Comparison of ENCODE assay signal across 15 mouse cellular contexts in genomic region chr13:36296574-36296973, GRCm38 (mm10).
A peak's percentile ranks its signal among the peaks of the same experiment; 100 is the strongest.
DNase-seq lines count a peak whose midpoint lies in the region; ATAC-seq lines count a peak whose summit lies in the region.
"Had no signal": no experiment of that assay in that cellular context is flagged by ENCODE, and none has a peak within 500 bp of the region (broad histone marks: within the 10 kb centered on the region; RNA-seq: fewer than 3 reads in every experiment).

No protein-coding gene starts in this region.

- ATAC-seq in heart, embryonic 11.5 days (replicated peaks; ENCODE audit: insufficient number of reproducible peaks, low FRiP score, low TSS enrichment) = no peak
- no peak for ATAC-seq in kidney, embryonic 16.5 days (ENCODE audit: low FRiP score, low TSS enrichment)

- H3K27ac ChIP-seq in heart, embryonic 11.5 days (ENCODE audit: low read depth, low read length) = peak overlapping the region; percentile 54; the same call in 1 of the 2 replicates
- H3K27ac ChIP-seq in kidney, embryonic 16.5 days (ENCODE audit: low read length) = peak overlapping the region; percentile 56; the same call in 1 of the 2 replicates
- H3K27ac ChIP-seq: hindbrain, embryonic 12.5 days; macrophage had no signal

- H3K4me1 ChIP-seq in heart, embryonic 11.5 days (ENCODE audit: control insufficient read depth, insufficient read depth, low read length) = peaks cover 31% of the 10 kb centered on the region
- peaks cover 33% of the 10 kb centered on the region for H3K4me1 ChIP-seq in kidney, embryonic 16.5 days (ENCODE audit: insufficient read depth, low read length)

- H3K9ac ChIP-seq in heart, embryonic 11.5 days (ENCODE audit: low read depth, low read length) = no peak overlapping the region
- H3K9ac ChIP-seq in kidney, embryonic 16.5 days (replicated peaks; ENCODE audit: low read length) = no peak overlapping the region
- H3K9ac ChIP-seq: hindbrain, embryonic 12.5 days had no signal

- H3K9me3 ChIP-seq in heart, embryonic 11.5 days (replicated peaks; ENCODE audit: control insufficient read depth, low read length) = no peaks in the 10 kb centered on the region
- no peaks in the 10 kb centered on the region for H3K9me3 ChIP-seq in kidney, embryonic 16.5 days (ENCODE audit: low read length)
- H3K9me3 ChIP-seq: hindbrain, embryonic 12.5 days had no signal

- H3K36me3 ChIP-seq in heart, embryonic 11.5 days (ENCODE audit: control insufficient read depth, insufficient read depth, low read length) = no peaks in the 10 kb centered on the region
- H3K36me3 ChIP-seq in kidney, embryonic 16.5 days (ENCODE audit: insufficient read depth, low read length) = no peaks in the 10 kb centered on the region
- H3K36me3 ChIP-seq: hindbrain, embryonic 12.5 days had no signal

- 45% methylated on average over 4 of the region's 4 CpGs for WGBS in heart, embryonic 11.5 days (ENCODE audit: insufficient replicate concordance)
- WGBS in kidney, embryonic 16.5 days = 56% methylated on average over 4 of the region's 4 CpGs

- H3K27me3 ChIP-seq in heart, embryonic 11.5 days (ENCODE audit: control insufficient read depth, insufficient read depth, low read length) = no peaks in the 10 kb centered on the region
- no peaks in the 10 kb centered on the region for H3K27me3 ChIP-seq in kidney, embryonic 16.5 days (ENCODE audit: insufficient read depth, low read length)
- H3K27me3 ChIP-seq: hindbrain, embryonic 12.5 days had no signal

- intact Hi-C loops in left cerebral cortex, postnatal 25 days (cut with DNase I) = no loop called here

- DNase-seq in heart, adult 11 months = no peak
- DNase-seq in kidney, postnatal 14 days = no peak
- DNase-seq in urinary bladder, postnatal 36 days (ENCODE audit: low spot score in 2 of 2) = peak; percentile 17 to 27
- DNase-seq in urinary bladder, postnatal 10 days (ENCODE audit: low spot score) = no peak
- DNase-seq in layer of hippocampus, adult 18-20 months (ENCODE audit: low spot score in 2 of 2) = no peak
- DNase-seq in left cerebral cortex, postnatal 25 days (ENCODE audit: low spot score in 2 of 2) = no peak
- DNase-seq: adrenal gland, adult 8-10 months; B cell, adult 2 months; cerebellum, adult 9-10 months; thymus, postnatal 14 days had no signal

- H3K4me2 ChIP-seq in heart, embryonic 11.5 days = peak overlapping the region; percentile 25; the same call in 1 of the 2 replicates
- no peak overlapping the region for H3K4me2 ChIP-seq in kidney, embryonic 16.5 days (replicated peaks; ENCODE audit: low read depth, low read length)
- H3K4me2 ChIP-seq: hindbrain, embryonic 12.5 days; liver, embryonic 11.5 days had no signal

- no peak overlapping the region for H3K4me3 ChIP-seq in heart, embryonic 11.5 days (ENCODE audit: low read depth, low read length)
- H3K4me3 ChIP-seq in kidney, embryonic 16.5 days (ENCODE audit: low read length) = no peak overlapping the region
- H3K4me3 ChIP-seq: hindbrain, embryonic 12.5 days had no signal

Comparison
In these comparisons a context has a peak if more than half of its experiments do, and no peak if none do; other contexts are left out.
1. DNase-seq: peak in urinary bladder, postnatal 36 days (2 of 2); none in heart, adult 11 months (single experiment), kidney, postnatal 14 days (single experiment), urinary bladder, postnatal 10 days (single experiment), layer of hippocampus, adult 18-20 months (0 of 2) and left cerebral cortex, postnatal 25 days (0 of 2).